Mouse (Mus musculus) thymus, adult 2 months (tissue): ENCODE data around the gene Kcnh3. TPM values are rescaled to one million over a fixed set of nuclear protein-coding genes. Genes with fewer than 3 reads are reported as not detected.

Source experiments
- DNase-seq: peaks from one replicate; pipeline ENCODE4 v3.0.0; 2021
- H3K27ac ChIP-seq: fragments of 200-500 bp; 2 replicates; pipeline ENCODE4 v1.5.1; 2012; ENCODE audit warnings: low read length, control low read depth; ENCODE audit not compliant: control insufficient read depth, insufficient read depth
- H3K27me3 ChIP-seq: fragments of 200-500 bp; 2 replicates; pipeline ENCODE4 v1.6.1; 2012; ENCODE audit warnings: mild to moderate bottlenecking, low read length, moderate library complexity, mixed read lengths; ENCODE audit not compliant: control insufficient read depth, insufficient read depth
- H3K36me3 ChIP-seq: fragments of 200-500 bp; 2 replicates; pipeline ENCODE4 v1.6.1; 2012; ENCODE audit warnings: mild to moderate bottlenecking, low read length, moderate library complexity; ENCODE audit not compliant: control insufficient read depth, insufficient read depth
- H3K4me1 ChIP-seq: fragments of 200-500 bp; replicated peaks from 2 replicates; pipeline ENCODE4 v1.6.1; 2012; ENCODE audit warnings: low read length; ENCODE audit not compliant: control insufficient read depth, insufficient read depth
- H3K4me3 ChIP-seq: fragments of 200-500 bp; 2 replicates; pipeline ENCODE4 v1.5.1; 2012; ENCODE audit warnings: mild to moderate bottlenecking, low read length, control low read depth, moderate library complexity; ENCODE audit not compliant: control insufficient read depth, insufficient read depth
- CTCF ChIP-seq: fragments of 200-500 bp; IDR thresholded peaks from 2 replicates; pipeline ENCODE4 v1.5.1; 2012; ENCODE audit warnings: mild to moderate bottlenecking, control low read depth, low read length, moderate library complexity, borderline replicate concordance; ENCODE audit not compliant: control insufficient read depth, poor library complexity, insufficient read depth; ENCODE audit errors: extremely low read depth
- POLR2A ChIP-seq: fragments of 200-500 bp; IDR thresholded peaks from 2 replicates; pipeline ENCODE4 v1.6.1; 2012; ENCODE audit warnings: mild to moderate bottlenecking, low read length, control low read depth, moderate library complexity; ENCODE audit not compliant: control insufficient read depth, poor library complexity, insufficient read depth; ENCODE audit errors: extremely low read depth
- WGBS: fragments of 180-500 bp; shearing (Covaris S2); methylation state at CpG from one replicate; pipeline ENCODE4 v1.1.7; 2018; 5-methylcytosine and 5-hydroxymethylcytosine counted together
- polyA plus RNA-seq: library from polyadenylated mRNA; depleted of rRNA; stranded (reverse); fragments of >200 nt; gene quantifications from 2 replicates; pipeline ENCODE4 v1.2.3, GENCODE M21; 2012

The Kcnh3 gene
- polyA plus RNA-seq, 1 experiment: 83.5 TPM

DNA sequence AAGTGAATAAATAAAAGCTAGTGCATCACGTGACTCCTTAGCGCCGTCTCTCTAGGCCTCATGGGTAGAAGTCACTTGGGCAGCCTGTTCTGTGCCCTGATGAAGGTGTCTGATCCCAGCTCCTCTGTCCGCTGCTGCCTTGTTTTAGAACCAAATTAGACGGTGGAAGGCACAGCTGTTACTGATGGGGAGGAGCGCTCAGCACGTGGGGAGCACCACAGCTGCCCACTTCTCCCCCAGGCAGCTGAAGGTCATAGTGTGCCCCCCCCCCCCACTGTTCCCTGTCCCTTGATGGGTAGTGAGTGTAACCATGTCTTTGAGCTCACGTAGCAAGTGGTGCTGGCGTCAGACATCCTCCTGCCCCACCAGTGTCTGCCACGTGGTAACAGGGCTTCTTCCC, 11.5 kb upstream of the Kcnh3 start:
- Histone ChIP-seq H3K4me1 (no peaks in the 10 kb centered on the region), H3K27ac (no peak overlapping the region), H3K36me3 (no peaks in the 10 kb centered on the region; the same call in 1 of the 2 replicates), H3K4me3 (no peak overlapping the region), H3K27me3 (no peaks in the 10 kb centered on the region)
- 94% methylated on average over 10 of the region's 10 CpGs for WGBS
- no peak for TF ChIP-seq CTCF
- no peak for TF ChIP-seq POLR2A
- DNase-seq: no peak

GRCm38 (mm10) chr15:99214941-99215340, 9.7 kb upstream of the Kcnh3 start:
- 94% methylated on average over 2 of the region's 2 CpGs for WGBS
- no peak for DNase-seq
- Histone ChIP-seq H3K36me3 (no peaks in the 10 kb centered on the region), H3K27me3 (no peaks in the 10 kb centered on the region; the same call in 1 of the 2 replicates), H3K4me3 (no peak overlapping the region), H3K27ac (no peak overlapping the region), H3K4me1 (no peaks in the 10 kb centered on the region)
- TF ChIP-seq CTCF (peak; percentile 55; the same call in 1 of the 2 replicates), POLR2A (no peak)

DNA sequence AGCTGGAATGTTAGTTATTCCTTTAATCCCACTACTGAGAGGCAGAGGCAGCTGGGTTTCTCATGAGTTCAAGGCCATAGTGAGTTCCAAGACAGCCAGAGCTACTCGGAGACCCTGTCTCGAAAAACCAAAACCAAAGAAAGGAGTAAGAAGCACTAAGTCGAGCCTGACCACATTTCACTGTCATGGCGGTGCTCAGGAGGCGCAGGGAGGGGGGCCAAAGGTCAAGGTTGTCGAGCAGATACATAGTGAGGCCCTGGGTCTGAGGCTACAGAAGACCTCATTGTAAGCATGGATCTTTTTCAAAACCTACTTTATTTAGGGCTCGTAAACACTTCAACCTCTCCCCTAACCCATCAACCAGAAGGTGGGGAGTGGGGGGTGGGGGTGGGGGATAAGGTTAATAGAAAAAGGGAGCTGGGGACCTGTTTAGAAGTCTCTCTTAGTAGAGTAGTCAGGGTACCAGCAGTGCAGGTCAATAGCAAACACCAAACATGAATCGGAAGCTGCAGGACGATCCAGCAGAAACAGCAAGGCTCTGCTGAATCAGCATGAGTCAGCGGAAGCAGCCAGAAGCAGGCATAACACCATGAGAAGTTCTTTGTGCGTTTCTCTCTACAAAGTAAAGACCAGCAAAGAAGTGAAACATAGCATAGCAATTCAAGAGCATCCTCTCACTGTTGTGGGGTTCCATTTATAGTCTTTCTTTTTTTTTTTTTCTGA, 8.8 kb upstream of the Kcnh3 start:
- 91% methylated on average over 11 of the region's 11 CpGs for WGBS

GRCm38 (mm10) chr15:99217630-99218029, 7.0 kb upstream of the Kcnh3 start:
- 98% methylated on average over 4 of the region's 4 CpGs for WGBS
- DNase-seq: no peak
- TF ChIP-seq CTCF (no peak), POLR2A (no peak)
- Histone ChIP-seq H3K4me1 (peaks cover 2% of the 10 kb centered on the region; the same call in 1 of the 2 replicates), H3K4me3 (no peak overlapping the region), H3K27ac (no peak overlapping the region), H3K36me3 (no peaks in the 10 kb centered on the region), H3K27me3 (peaks cover 9% of the 10 kb centered on the region; the same call in 1 of the 2 replicates)

More for the DNA sequence above, 8.8 kb upstream of the Kcnh3 start:
- Histone ChIP-seq H3K4me1 (no peaks in the 10 kb centered on the region), H3K4me3 (no peak overlapping the region), H3K27ac (no peak overlapping the region), H3K27me3 (no peaks in the 10 kb centered on the region; the same call in 1 of the 2 replicates), H3K36me3 (no peaks in the 10 kb centered on the region)
- no peak for DNase-seq
- no peak for TF ChIP-seq POLR2A
- no peak for TF ChIP-seq CTCF

- Histone ChIP-seq H3K27me3 (peaks cover 44% of the 10 kb centered on the region), H3K4me1 (peaks cover 32% of the 10 kb centered on the region), H3K36me3 (no peaks in the 10 kb centered on the region), H3K4me3 (no peak overlapping the region), H3K27ac (no peak overlapping the region)
- 25% methylated on average over 8 of the region's 8 CpGs for WGBS
- DNase-seq: no peak
- TF ChIP-seq POLR2A (no peak), CTCF (no peak)
Measured at GRCm38 (mm10) chr15:99221315-99221952, 3.2 kb upstream of the Kcnh3 start.

GRCm38 (mm10) chr15:99222794-99223584, 1.7 kb upstream of the Kcnh3 start:
- WGBS: 6% methylated on average over 18 of the region's 18 CpGs
- DNase-seq: no peak
- H3K27me3 ChIP-seq: peaks cover 47% of the 10 kb centered on the region
- H3K4me1 ChIP-seq: peaks cover 32% of the 10 kb centered on the region
- H3K36me3 ChIP-seq: no peaks in the 10 kb centered on the region
- TF ChIP-seq CTCF: no peak
- no peak for TF ChIP-seq POLR2A
- peak overlapping the region; percentile 44 for H3K4me3 ChIP-seq
- no peak overlapping the region for H3K27ac ChIP-seq
